8 mouse cellular contexts compared by ENCODE assay signal in the genomic region with DNA sequence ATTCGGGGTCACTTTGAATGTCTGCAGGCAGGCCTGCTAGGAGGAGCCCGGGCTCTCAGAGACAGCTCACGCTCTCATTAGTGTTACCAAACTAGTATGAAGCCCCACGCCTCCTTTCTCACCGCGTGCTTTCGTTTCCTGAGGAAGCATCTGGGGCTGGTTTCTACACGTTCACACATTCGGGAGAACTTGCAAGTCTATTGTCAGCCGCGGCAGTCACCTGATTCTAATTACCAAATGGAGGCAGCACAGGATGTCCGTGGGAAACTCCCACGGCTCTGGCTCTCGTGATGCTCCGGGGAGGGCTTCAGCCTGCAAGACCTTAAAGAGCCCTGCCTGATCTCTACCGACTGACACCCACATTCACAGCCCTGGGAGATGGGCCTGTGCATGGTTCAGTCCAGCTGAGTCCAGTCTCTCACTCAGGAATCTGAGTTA. TPM values are rescaled to one million over a fixed set of nuclear protein-coding genes. Genes with fewer than 3 reads are reported as not detected.
DNase-seq lines count a peak whose midpoint lies in the region; ATAC-seq and TF ChIP-seq lines count a peak whose summit lies in the region.

No protein-coding gene starts in this region.

- 0 out of 4 replicates have a peak, but pooled peaks of 1 of the 2 experiments have one; percentile 49 for TF ChIP-seq POLR2A in MEL (IDR thresholded peaks at IDR 0.05; ENCODE audit: control insufficient read depth in 1 of 2, insufficient read depth in 1 of 2, low read depth in 1 of 2, low read length in 2 of 2, poor library complexity in 1 of 2)

- TF ChIP-seq CTCF in MEL (IDR thresholded peaks at IDR 0.05 in 2 of 3, conservative IDR thresholded peaks at IDR 0.05 in 1 of 3; ENCODE audit: control insufficient read depth in 1 of 3, insufficient read depth in 1 of 3, low read depth in 2 of 3, low read length in 3 of 3, poor library complexity in 1 of 3, severe bottlenecking in 1 of 3) = no peak

- H3K27me3 ChIP-seq in MEL (ENCODE audit: control insufficient read depth in 1 of 2, insufficient read depth in 2 of 2, low read length in 2 of 2) = no peaks in the 10 kb centered on the region
- no peaks in the 10 kb centered on the region for H3K27me3 ChIP-seq in hindbrain, embryonic 11.5 days (ENCODE audit: control insufficient read depth, insufficient read depth, low read length)

- 5% methylated on average over 16 of the region's 16 CpGs for WGBS in hindbrain, embryonic 11.5 days

- peak overlapping the region; percentile 62 to 68 for H3K4me3 ChIP-seq in MEL (ENCODE audit: control insufficient read depth in 1 of 2, insufficient read depth in 1 of 2, low read depth in 2 of 2, low read length in 2 of 2)
- H3K4me3 ChIP-seq in hindbrain, embryonic 11.5 days (ENCODE audit: low read depth, low read length) = no peak overlapping the region

- peaks cover 12 to 28% of the 10 kb centered on the region in 2 experiments for H3K36me3 ChIP-seq in MEL (ENCODE audit: control insufficient read depth in 1 of 2, insufficient read depth in 2 of 2, low read length in 2 of 2)
- no peaks in the 10 kb centered on the region for H3K36me3 ChIP-seq in hindbrain, embryonic 11.5 days (ENCODE audit: control insufficient read depth, insufficient read depth, low read length)

- peak overlapping the region; percentile 96 for H3K27ac ChIP-seq in MEL (ENCODE audit: control insufficient read depth, low read depth, low read length)
- H3K27ac ChIP-seq in hindbrain, embryonic 11.5 days (ENCODE audit: low read depth, low read length) = no peak overlapping the region

- H3K4me2 ChIP-seq in hindbrain, embryonic 11.5 days (replicated peaks; ENCODE audit: low read depth, low read length) = peak overlapping the region; percentile 8

- ATAC-seq in hindbrain, embryonic 11.5 days (ENCODE audit: low FRiP score) = no peak

- H3K9ac ChIP-seq in MEL (ENCODE audit: control insufficient read depth, low read depth, low read length, poor library complexity, severe bottlenecking) = peak overlapping the region; percentile 76
- H3K9ac ChIP-seq in hindbrain, embryonic 11.5 days (ENCODE audit: low read depth, low read length) = no peak overlapping the region; the same call in 1 of the 2 replicates

- TF ChIP-seq EP300 in MEL (IDR thresholded peaks at IDR 0.05; ENCODE audit: low read depth in 1 of 2, low read length in 2 of 2) = no peak

- peaks cover 22% of the 10 kb centered on the region for H3K79me2 ChIP-seq in MEL (ENCODE audit: control insufficient read depth, insufficient read depth, low read length, poor library complexity)

- H3K4me1 ChIP-seq in MEL (ENCODE audit: control insufficient read depth in 1 of 2, insufficient read depth in 2 of 2, low read length in 2 of 2) = peaks cover 19 to 32% of the 10 kb centered on the region in 2 experiments
- H3K4me1 ChIP-seq in hindbrain, embryonic 11.5 days (replicated peaks; ENCODE audit: control insufficient read depth, insufficient read depth, low read length) = peaks cover 10% of the 10 kb centered on the region

- no peaks in the 10 kb centered on the region for H3K9me3 ChIP-seq in MEL (replicated peaks; ENCODE audit: insufficient read depth, low read length)
- no peaks in the 10 kb centered on the region for H3K9me3 ChIP-seq in hindbrain, embryonic 11.5 days (ENCODE audit: control insufficient read depth, low read length)

- peak; percentile 90 for DNase-seq in MEL (ENCODE audit: low read depth, low spot score)
- DNase-seq in cerebellum, adult 9-11 months = peak; percentile 68
- peak; percentile 71 to 85 for DNase-seq in frontal cortex, adult 2 months (ENCODE audit: extremely low spot score in 1 of 2, low spot score in 1 of 2)
- DNase-seq in hindbrain, embryonic 11.5 days (ENCODE audit: low spot score) = peak; percentile 64
- peak; percentile 58 to 65 for DNase-seq in layer of hippocampus, postnatal 10 days (ENCODE audit: low spot score in 2 of 2)
- DNase-seq in lung, postnatal 14 days = peak; percentile 79
- peak; percentile 54 for DNase-seq in retina, embryonic 14.5 days (ENCODE audit: low spot score)
- peak; percentile 75 to 82 for DNase-seq in thymus, postnatal 36 days

- no peak for TF ChIP-seq RAD21 in MEL (IDR thresholded peaks at IDR 0.05; ENCODE audit: low read depth, low read length)

TF ChIP-seq in MEL, 35 proteins besides CTCF, POLR2A, EP300 and RAD21:
- TF ChIP-seq ZKSCAN1 (IDR thresholded peaks at IDR 0.05; ENCODE audit: low read depth, low read length) (no peak), SIN3A (IDR thresholded peaks at IDR 0.05; ENCODE audit: low read length) (peak; percentile 80; the same call in 1 of the 2 replicates), CHD1 (IDR thresholded peaks at IDR 0.05; ENCODE audit: low read depth, low read length) (no peak), MYC (IDR thresholded peaks at IDR 0.05; ENCODE audit: low read depth, low read length) (peak; percentile 75; the same call in 1 of the 2 replicates), TAL1 (IDR thresholded peaks at IDR 0.05; ENCODE audit: low read length) (no peak), MXI1 (IDR thresholded peaks at IDR 0.05; ENCODE audit: low read depth, low read length) (peak; percentile 86), MAZ (IDR thresholded peaks at IDR 0.05; ENCODE audit: low read depth, low read length) (no peak; the same call in 1 of the 2 replicates), TBP (IDR thresholded peaks at IDR 0.05; ENCODE audit: low read depth, low read length) (no peak), NELFE (IDR thresholded peaks at IDR 0.05; ENCODE audit: low read depth, low read length) (peak; percentile 34; the same call in 1 of the 2 replicates), USF1 (IDR thresholded peaks at IDR 0.05; ENCODE audit: low read depth, low read length) (peak; percentile 84), RCOR1 (IDR thresholded peaks at IDR 0.05; ENCODE audit: low read depth, low read length) (0 out of 2 replicates have a peak, but pooled peaks have one; percentile 3), TCF12 (IDR thresholded peaks at IDR 0.05; ENCODE audit: low read depth, low read length) (0 out of 2 replicates have a peak, but pooled peaks have one; percentile 5), HCFC1 (IDR thresholded peaks at IDR 0.05; ENCODE audit: low read depth, low read length) (peak; percentile 41; the same call in 1 of the 2 replicates), CHD2 (IDR thresholded peaks at IDR 0.05; ENCODE audit: low read length) (no peak), E2F4 (IDR thresholded peaks at IDR 0.05; ENCODE audit: borderline replicate concordance, low read depth, low read length) (no peak), UBTF (IDR thresholded peaks at IDR 0.05; ENCODE audit: borderline replicate concordance, insufficient read depth, low read depth, low read length) (no peak), KAT2A (conservative IDR thresholded peaks at IDR 0.05; ENCODE audit: low read depth, low read length) (no peak), POLR2AphosphoS2 (IDR thresholded peaks at IDR 0.05; ENCODE audit: low read length) (no peak), USF2 (IDR thresholded peaks at IDR 0.05; ENCODE audit: borderline replicate concordance in 1 of 2, insufficient read depth in 1 of 2, low read depth in 1 of 2, low read length in 2 of 2) (no peak), BHLHE40 (IDR thresholded peaks at IDR 0.05; ENCODE audit: borderline replicate concordance, low read depth, low read length) (peak; percentile 66; the same call in 1 of the 2 replicates), SMC3 (IDR thresholded peaks at IDR 0.05; ENCODE audit: low read depth, low read length) (no peak), ETS1 (IDR thresholded peaks at IDR 0.05; ENCODE audit: low read depth, low read length) (peak; percentile 74), ZNF384 (IDR thresholded peaks at IDR 0.05; ENCODE audit: low read depth, low read length) (no peak), MAX (IDR thresholded peaks at IDR 0.05; ENCODE audit: low read length) (peak; percentile 79), GATA1 (IDR thresholded peaks at IDR 0.05; ENCODE audit: low read depth, low read length) (no peak), ZMIZ1 (IDR thresholded peaks at IDR 0.05; ENCODE audit: low read depth, low read length) (no peak; the same call in 1 of the 2 replicates)
TF ChIP-seq in MEL: peak in this region for 11.

RNA-seq across cellular contexts. Expression of gene Pnrc2, which starts 3.0 kb away (rescaled TPM):
- 49.8 and 50.7 TPM in 2 replicates for total RNA-seq in MEL (2012; rRNA removed)
- polyA plus RNA-seq in MEL (2012; ENCODE audit: insufficient read depth in 1 of 2, insufficient read length in 2 of 2, low read depth in 1 of 2, low replicate concordance in 2 of 2, missing spikeins in 1 of 2) = 10 to 100 TPM; 48.0 to 76.3 TPM
- polyA plus RNA-seq in frontal cortex, adult 2 months (2012; rRNA removed) = 63.1 and 68.6 TPM in 2 replicates
- 213 and 226 TPM in 2 replicates for polyA plus RNA-seq in hindbrain, embryonic 11.5 days (2014; fragmentation: Nextera tagmentation; extraction: Ambion mirVana)
- 10 to 100 TPM; 59.0 to 80.1 TPM for total RNA-seq in layer of hippocampus, postnatal 10 days (2021)

RNA-seq across cellular contexts. Expression of gene Cnr2, which starts 18.6 kb away (rescaled TPM):
- total RNA-seq in MEL (2012; rRNA removed) = 9.8 and 10.2 TPM in 2 replicates
- 1 to 10 TPM in 1 of 2 experiments, not detected in 1; 6.8 TPM for polyA plus RNA-seq in MEL (2012; ENCODE audit: insufficient read depth in 1 of 2, insufficient read length in 2 of 2, low read depth in 1 of 2, low replicate concordance in 2 of 2, missing spikeins in 1 of 2)
- polyA plus RNA-seq in frontal cortex, adult 2 months (2012; rRNA removed) = 0.11 and 0.14 TPM in 2 replicates
- polyA plus RNA-seq in hindbrain, embryonic 11.5 days (2014; fragmentation: Nextera tagmentation; extraction: Ambion mirVana) = 0.08 and 0.47 TPM in 2 replicates
- total RNA-seq in layer of hippocampus, postnatal 10 days (2021) = under 1 TPM; 0.18 to 0.22 TPM

RNA-seq across cellular contexts. Expression of gene Srsf10, which starts 21.1 kb away (rescaled TPM):
- 129 and 142 TPM in 2 replicates for total RNA-seq in MEL (2012; rRNA removed)
- 100 to 1,000 TPM; 222 to 361 TPM for polyA plus RNA-seq in MEL (2012; ENCODE audit: insufficient read depth in 1 of 2, insufficient read length in 2 of 2, low read depth in 1 of 2, low replicate concordance in 2 of 2, missing spikeins in 1 of 2)
- 68.2 and 68.5 TPM in 2 replicates for polyA plus RNA-seq in frontal cortex, adult 2 months (2012; rRNA removed)
- polyA plus RNA-seq in hindbrain, embryonic 11.5 days (2014; fragmentation: Nextera tagmentation; extraction: Ambion mirVana) = 390 and 420 TPM in 2 replicates
- 10 to 100 TPM; 86.7 to 88.2 TPM for total RNA-seq in layer of hippocampus, postnatal 10 days (2021)

RNA-seq across cellular contexts. Expression of gene Fuca1, which starts 43.9 kb away (rescaled TPM):
- total RNA-seq in MEL (2012; rRNA removed) = 26.8 and 33.7 TPM in 2 replicates
- 10 to 100 TPM in 1 of 2 experiments, not detected in 1; 48.6 TPM for polyA plus RNA-seq in MEL (2012; ENCODE audit: insufficient read depth in 1 of 2, insufficient read length in 2 of 2, low read depth in 1 of 2, low replicate concordance in 2 of 2, missing spikeins in 1 of 2)
- 40.4 and 42.3 TPM in 2 replicates for polyA plus RNA-seq in frontal cortex, adult 2 months (2012; rRNA removed)
- 44.5 and 50.4 TPM in 2 replicates for polyA plus RNA-seq in hindbrain, embryonic 11.5 days (2014; fragmentation: Nextera tagmentation; extraction: Ambion mirVana)
- 10 to 100 TPM; 50.9 to 56.1 TPM for total RNA-seq in layer of hippocampus, postnatal 10 days (2021)
